Mouse (Mus musculus) gastrocnemius, adult 18-20 months (tissue): ENCODE results near the gene Fbxo22. TPM values are rescaled to one million over a fixed set of nuclear protein-coding genes. Genes with fewer than 3 reads are reported as not detected.

Experiments
- total RNA-seq, 2 experiments: library from RNA; stranded (reverse); gene quantifications; 2 replicates each; pipeline ENCODE4 v1.2.3; 2021

Fbxo22 gene
- total RNA-seq, 2 experiments from 2014 or later: 19.7 to 21.1 TPM

Other genes with a start within 250 kb of the Fbxo22 start
- gene Chrna5, start 228.0 kb upstream of the Fbxo22 start, total RNA-seq: not detected
- gene Chrna3, start 182.4 kb upstream of the Fbxo22 start, total RNA-seq: not detected
- under 1 TPM in 1 of 2 experiments, not detected in 1; 0.07 TPM for gene Chrnb4, start 160.1 kb upstream of the Fbxo22 start, total RNA-seq
- 10 to 100 TPM; 36.0 to 36.3 TPM for gene Ube2q2, start 60.1 kb upstream of the Fbxo22 start, total RNA-seq
- 1 to 10 TPM; 1.2 to 1.8 TPM for gene Nrg4, start 117.9 kb downstream of the Fbxo22 start, total RNA-seq
- 10 to 100 TPM in 1 of 2 experiments, 1 to 10 TPM in 1; 2.2 to 10.3 TPM for gene Tmem266, start 118.0 kb downstream of the Fbxo22 start, total RNA-seq